Mouse (Mus musculus) neural tube, embryonic 13.5 days (tissue): ENCODE measurements around the gene Slc2a5. TPM values are rescaled to one million over a fixed set of nuclear protein-coding genes. Genes with fewer than 3 reads are reported as not detected.

ENCODE experiments used
- ATAC-seq: fragments of 200-750 bp; cut with Nextera tagmentation; 2 replicates; pipeline ENCODE4 v1.8.0; 2017; ENCODE audit warnings: low read depth, mild to moderate bottlenecking, moderate TSS enrichment, moderate library complexity
- H3K27ac ChIP-seq: fragments of 300-500 bp; sonication (generic); replicated peaks from 2 replicates; pipeline ENCODE4 v1.5.1; 2015; ENCODE audit warnings: moderate library complexity, mild to moderate bottlenecking, inconsistent platforms
- H3K27me3 ChIP-seq: fragments of 300-500 bp; sonication (generic); 2 replicates; pipeline ENCODE4 v1.6.1; 2015; ENCODE audit warnings: mild to moderate bottlenecking, inconsistent platforms
- H3K36me3 ChIP-seq: fragments of 300-500 bp; sonication (generic); 2 replicates; pipeline ENCODE4 v1.6.1; 2015; ENCODE audit warnings: mild to moderate bottlenecking, inconsistent platforms
- H3K4me1 ChIP-seq: fragments of 300-500 bp; sonication (generic); replicated peaks from 2 replicates; pipeline ENCODE4 v1.6.1; 2015; ENCODE audit warnings: inconsistent platforms
- H3K4me2 ChIP-seq: fragments of 300-500 bp; sonication (generic); 2 replicates; pipeline ENCODE4 v1.6.1; 2015; ENCODE audit warnings: inconsistent platforms, mild to moderate bottlenecking, moderate library complexity
- H3K4me3 ChIP-seq: fragments of 300-500 bp; sonication (generic); 2 replicates; pipeline ENCODE4 v1.5.1; 2015; ENCODE audit warnings: mild to moderate bottlenecking, inconsistent platforms
- H3K9ac ChIP-seq: fragments of 300-500 bp; sonication (generic); 2 replicates; pipeline ENCODE4 v1.6.1; 2015; ENCODE audit warnings: moderate library complexity, mild to moderate bottlenecking, inconsistent platforms
- H3K9me3 ChIP-seq: fragments of 300-500 bp; sonication (generic); 2 replicates; pipeline ENCODE4 v1.6.1; 2016; ENCODE audit warnings: inconsistent platforms
- WGBS: fragments of 180-500 bp; shearing (Covaris S2); methylation state at CpG from one replicate; pipeline ENCODE4 v1.1.7; 2015; 5-methylcytosine and 5-hydroxymethylcytosine counted together
- polyA plus RNA-seq: library from polyadenylated mRNA; unstranded; fragments of >200 nt; fragmentation: Nextera tagmentation; extraction: Ambion mirVana; gene quantifications from 2 replicates; pipeline ENCODE4 v1.2.1, GENCODE M21; 2015

The Slc2a5 gene
- polyA plus RNA-seq, 1 experiment from 2014 or later: 2.5 TPM

GRCm38 (mm10) chr4:150087890-150088530 is 31.1 kb upstream of the Slc2a5 start:
- Histone ChIP-seq H3K4me3 (peak overlapping the region; percentile 56), H3K9me3 (no peaks in the 10 kb centered on the region), H3K9ac (peak overlapping the region; percentile 68), H3K27me3 (peaks cover 26% of the 10 kb centered on the region), H3K27ac (no peak overlapping the region), H3K4me1 (peaks cover 15% of the 10 kb centered on the region), H3K36me3 (no peaks in the 10 kb centered on the region), H3K4me2 (peak overlapping the region; percentile 97)
- ATAC-seq: no peak
- 18% methylated on average over 29 of the region's 29 CpGs for WGBS

GRCm38 (mm10) chr4:150089121-150089520 is 30.0 kb upstream of the Slc2a5 start:
- H3K4me3 ChIP-seq: no peak overlapping the region
- peak overlapping the region; percentile 97 for H3K4me2 ChIP-seq
- peaks cover 20% of the 10 kb centered on the region for H3K4me1 ChIP-seq
- H3K27ac ChIP-seq: no peak overlapping the region
- no peaks in the 10 kb centered on the region for H3K9me3 ChIP-seq
- H3K27me3 ChIP-seq: peaks cover 26% of the 10 kb centered on the region
- no peak overlapping the region for H3K9ac ChIP-seq
- no peak for ATAC-seq
- 76% methylated on average over 10 of the region's 10 CpGs for WGBS
- H3K36me3 ChIP-seq: no peaks in the 10 kb centered on the region

GRCm38 (mm10) chr4:150091887-150092582 is 27.0 kb upstream of the Slc2a5 start:
- Histone ChIP-seq H3K36me3 (no peaks in the 10 kb centered on the region), H3K9me3 (no peaks in the 10 kb centered on the region), H3K9ac (no peak overlapping the region), H3K4me3 (no peak overlapping the region), H3K4me1 (peaks cover 25% of the 10 kb centered on the region), H3K4me2 (no peak overlapping the region), H3K27me3 (peaks cover 24% of the 10 kb centered on the region), H3K27ac (no peak overlapping the region)
- 86% methylated on average over 18 of the region's 18 CpGs for WGBS
- no peak for ATAC-seq

- Histone ChIP-seq H3K4me2 (no peak overlapping the region), H3K9me3 (no peaks in the 10 kb centered on the region), H3K27me3 (peaks cover 24% of the 10 kb centered on the region), H3K36me3 (no peaks in the 10 kb centered on the region), H3K27ac (no peak overlapping the region), H3K4me1 (peaks cover 22% of the 10 kb centered on the region), H3K4me3 (no peak overlapping the region), H3K9ac (no peak overlapping the region)
- ATAC-seq: no peak
- 68% methylated on average over 3 of the region's 3 CpGs for WGBS
Observed at GRCm38 (mm10) chr4:150092583-150092902, 26.5 kb upstream of the Slc2a5 start.

GRCm38 (mm10) chr4:150093560-150094462 is 25.3 kb upstream of the Slc2a5 start:
- Histone ChIP-seq H3K27me3 (peaks cover 14% of the 10 kb centered on the region), H3K4me2 (no peak overlapping the region), H3K4me1 (peaks cover 14% of the 10 kb centered on the region), H3K27ac (no peak overlapping the region; the same call in 1 of the 2 replicates), H3K9me3 (no peaks in the 10 kb centered on the region), H3K4me3 (no peak overlapping the region), H3K36me3 (no peaks in the 10 kb centered on the region), H3K9ac (peak overlapping the region; percentile 4; the same call in 1 of the 2 replicates)
- WGBS: 20% methylated on average over 12 of the region's 12 CpGs
- no peak for ATAC-seq

GRCm38 (mm10) chr4:150094463-150094789 is 24.7 kb upstream of the Slc2a5 start:
- WGBS: 12% methylated on average over 5 of the region's 5 CpGs
- H3K36me3 ChIP-seq: no peaks in the 10 kb centered on the region
- H3K9me3 ChIP-seq: no peaks in the 10 kb centered on the region
- H3K4me3 ChIP-seq: no peak overlapping the region
- H3K27ac ChIP-seq: no peak overlapping the region; the same call in 1 of the 2 replicates
- peaks cover 9% of the 10 kb centered on the region; the same call in 1 of the 2 replicates for H3K27me3 ChIP-seq
- no peak overlapping the region for H3K4me2 ChIP-seq
- ATAC-seq: no peak
- peak overlapping the region; percentile 4; the same call in 1 of the 2 replicates for H3K9ac ChIP-seq
- H3K4me1 ChIP-seq: peaks cover 14% of the 10 kb centered on the region

GRCm38 (mm10) chr4:150096309-150096708 is 22.8 kb upstream of the Slc2a5 start:
- no peak overlapping the region for H3K4me2 ChIP-seq
- H3K9ac ChIP-seq: no peak overlapping the region
- no peaks in the 10 kb centered on the region for H3K36me3 ChIP-seq
- H3K4me3 ChIP-seq: no peak overlapping the region
- no peak for ATAC-seq
- H3K9me3 ChIP-seq: no peaks in the 10 kb centered on the region
- peaks cover 14% of the 10 kb centered on the region for H3K4me1 ChIP-seq
- 79% methylated on average over 7 of the region's 7 CpGs for WGBS
- H3K27ac ChIP-seq: no peak overlapping the region
- H3K27me3 ChIP-seq: no peaks in the 10 kb centered on the region; the same call in 1 of the 2 replicates

GRCm38 (mm10) chr4:150097847-150098246 is 21.2 kb upstream of the Slc2a5 start:
- no peaks in the 10 kb centered on the region for H3K36me3 ChIP-seq
- H3K9ac ChIP-seq: no peak overlapping the region
- H3K4me1 ChIP-seq: peaks cover 14% of the 10 kb centered on the region
- H3K4me2 ChIP-seq: no peak overlapping the region
- no peak overlapping the region for H3K27ac ChIP-seq
- WGBS: 93% methylated on average over 4 of the region's 4 CpGs
- no peak for ATAC-seq
- no peaks in the 10 kb centered on the region; the same call in 1 of the 2 replicates for H3K27me3 ChIP-seq
- no peaks in the 10 kb centered on the region for H3K9me3 ChIP-seq
- no peak overlapping the region for H3K4me3 ChIP-seq

- Histone ChIP-seq H3K27ac (no peak overlapping the region), H3K4me1 (peaks cover 11% of the 10 kb centered on the region), H3K9ac (no peak overlapping the region), H3K36me3 (no peaks in the 10 kb centered on the region), H3K4me2 (no peak overlapping the region), H3K9me3 (no peaks in the 10 kb centered on the region), H3K4me3 (no peak overlapping the region), H3K27me3 (no peaks in the 10 kb centered on the region; the same call in 1 of the 2 replicates)
- WGBS: 21% methylated on average over 10 of the region's 10 CpGs
- peak; percentile 66; the same call in 1 of the 2 replicates for ATAC-seq
Observed at GRCm38 (mm10) chr4:150098880-150099279, 20.2 kb upstream of the Slc2a5 start.

GRCm38 (mm10) chr4:150102822-150103221 is 16.3 kb upstream of the Slc2a5 start:
- Histone ChIP-seq H3K27me3 (no peaks in the 10 kb centered on the region; the same call in 1 of the 2 replicates), H3K36me3 (no peaks in the 10 kb centered on the region), H3K27ac (no peak overlapping the region), H3K4me3 (no peak overlapping the region), H3K4me2 (no peak overlapping the region), H3K9ac (no peak overlapping the region), H3K4me1 (no peaks in the 10 kb centered on the region), H3K9me3 (no peaks in the 10 kb centered on the region)
- WGBS: 93% methylated on average over 7 of the region's 7 CpGs
- ATAC-seq: no peak

GRCm38 (mm10) chr4:150105671-150106070 is 13.4 kb upstream of the Slc2a5 start:
- no peak for ATAC-seq
- H3K4me2 ChIP-seq: no peak overlapping the region
- H3K9me3 ChIP-seq: no peaks in the 10 kb centered on the region
- no peak overlapping the region for H3K27ac ChIP-seq
- no peaks in the 10 kb centered on the region for H3K27me3 ChIP-seq
- no peak overlapping the region for H3K4me3 ChIP-seq
- H3K4me1 ChIP-seq: no peaks in the 10 kb centered on the region
- no peak overlapping the region for H3K9ac ChIP-seq
- no peaks in the 10 kb centered on the region for H3K36me3 ChIP-seq
- 73% methylated on average over 7 of the region's 7 CpGs for WGBS

- Histone ChIP-seq H3K27me3 (no peaks in the 10 kb centered on the region), H3K9ac (no peak overlapping the region), H3K4me1 (no peaks in the 10 kb centered on the region), H3K27ac (no peak overlapping the region), H3K36me3 (no peaks in the 10 kb centered on the region), H3K4me2 (no peak overlapping the region), H3K4me3 (no peak overlapping the region), H3K9me3 (no peaks in the 10 kb centered on the region)
- no peak for ATAC-seq
- 83% methylated on average over 5 of the region's 5 CpGs for WGBS
Observed at GRCm38 (mm10) chr4:150106637-150107036, 12.4 kb upstream of the Slc2a5 start.
